Mouse (Mus musculus) lung, embryonic 14.5 days (tissue): ENCODE measurements at regions not wholly inside any gene's neighbourhood (a gene's known extent, or its start where the extent isn't known, plus 50 kb on each side); places are given as distances from the start of the nearest gene placed in this dataset.

Experiments used
- ATAC-seq: fragments of 200-750 bp; cut with Nextera tagmentation; 2 replicates; pipeline ENCODE4 v1.8.0; 2017; ENCODE audit warnings: mild to moderate bottlenecking, moderate TSS enrichment, moderate library complexity; ENCODE audit not compliant: insufficient read depth
- DNase-seq: peaks from one replicate; pipeline ENCODE4 v3.0.0-alpha.2; 2015
- H3K27ac ChIP-seq: fragments of 300-500 bp; sonication (generic); 2 replicates; pipeline ENCODE4 v1.5.1; 2014; ENCODE audit warnings: low read depth, mild to moderate bottlenecking, moderate library complexity
- H3K27me3 ChIP-seq: fragments of 300-500 bp; sonication (generic); 2 replicates; pipeline ENCODE4 v1.6.1; 2014; ENCODE audit warnings: low read length, control low read depth; ENCODE audit not compliant: insufficient read depth
- H3K36me3 ChIP-seq: fragments of 300-500 bp; sonication (generic); 2 replicates; pipeline ENCODE4 v1.6.1; 2014; ENCODE audit warnings: control low read depth; ENCODE audit not compliant: insufficient read depth
- H3K4me1 ChIP-seq: fragments of 300-500 bp; sonication (generic); 2 replicates; pipeline ENCODE4 v1.6.1; 2014; ENCODE audit warnings: antibody characterized with exemption, control low read depth; ENCODE audit not compliant: insufficient read depth
- H3K4me2 ChIP-seq: fragments of 300-500 bp; sonication (generic); 2 replicates; pipeline ENCODE4 v1.6.1; 2014; ENCODE audit warnings: mild to moderate bottlenecking
- H3K4me3 ChIP-seq: fragments of 300-500 bp; sonication (generic); 2 replicates; pipeline ENCODE4 v1.5.1; 2014; ENCODE audit warnings: low read depth, low read length
- H3K9ac ChIP-seq: fragments of 300-500 bp; sonication (generic); 2 replicates; pipeline ENCODE4 v1.6.1; 2014
- H3K9me3 ChIP-seq: fragments of 300-500 bp; sonication (generic); 2 replicates; pipeline ENCODE4 v1.6.1; 2016; ENCODE audit warnings: low read depth, low read length, control low read depth
- CTCF ChIP-seq: IDR thresholded peaks from 2 replicates; pipeline ENCODE4 v1.5.1; 2016; ENCODE audit warnings: antibody characterized with exemption, low read depth
- WGBS: fragments of 180-500 bp; shearing (Covaris S2); extraction: QIAGEN DNeasy Blood & Tissue Kit; methylation state at CpG from one replicate; pipeline ENCODE4 v1.1.7; 2014; 5-methylcytosine and 5-hydroxymethylcytosine counted together

- DNase-seq: no peak
- H3K27ac ChIP-seq: no peak overlapping the region
- H3K9ac ChIP-seq: no peak overlapping the region
- H3K9me3 ChIP-seq: no peaks in the 10 kb centered on the region
- no peak overlapping the region for H3K4me3 ChIP-seq
- no peak overlapping the region for H3K4me2 ChIP-seq
- no peaks in the 10 kb centered on the region for H3K4me1 ChIP-seq
- no peak for TF ChIP-seq CTCF
- no peaks in the 10 kb centered on the region for H3K36me3 ChIP-seq
- WGBS: 63% methylated on average over 12 of the region's 12 CpGs
- no peaks in the 10 kb centered on the region for H3K27me3 ChIP-seq
- ATAC-seq: no peak
Measured at GRCm38 (mm10) chr12:71580532-71581290, 250.2 kb upstream of the Daam1 start.

- ATAC-seq (no peak), DNase-seq (no peak)
- H3K36me3 ChIP-seq: no peaks in the 10 kb centered on the region
- H3K4me2 ChIP-seq: no peak overlapping the region
- H3K9me3 ChIP-seq: no peaks in the 10 kb centered on the region
- H3K4me1 ChIP-seq: no peaks in the 10 kb centered on the region
- no peak overlapping the region for H3K27ac ChIP-seq
- H3K27me3 ChIP-seq: no peaks in the 10 kb centered on the region
- H3K4me3 ChIP-seq: no peak overlapping the region
- H3K9ac ChIP-seq: no peak overlapping the region
- WGBS: 62% methylated on average over 8 of the region's 8 CpGs
- no peak for TF ChIP-seq CTCF
Measured at GRCm38 (mm10) chr12:71584618-71585017, 246.3 kb upstream of the Daam1 start.

- H3K9me3 ChIP-seq: no peaks in the 10 kb centered on the region
Measured at GRCm38 (mm10) chr12:71598641-71599040, 232.2 kb upstream of the Daam1 start.

GRCm38 (mm10) chr12:71601091-71601690 lies 229.7 kb upstream of the Daam1 start:
- Histone ChIP-seq H3K27ac (no peak overlapping the region), H3K9ac (no peak overlapping the region), H3K9me3 (no peaks in the 10 kb centered on the region), H3K4me1 (no peaks in the 10 kb centered on the region), H3K36me3 (no peaks in the 10 kb centered on the region), H3K4me2 (no peak overlapping the region), H3K27me3 (no peaks in the 10 kb centered on the region), H3K4me3 (no peak overlapping the region)
- DNase-seq (no peak), ATAC-seq (no peak)
- TF ChIP-seq CTCF: no peak
- 71% methylated on average over 8 of the region's 8 CpGs for WGBS

More at GRCm38 (mm10) chr12:71598641-71599040, 232.2 kb upstream of the Daam1 start:
- no peaks in the 10 kb centered on the region for H3K27me3 ChIP-seq
- peak; percentile 67 for DNase-seq
- 36% methylated on average over 9 of the region's 9 CpGs for WGBS
- H3K27ac ChIP-seq: no peak overlapping the region
- no peaks in the 10 kb centered on the region for H3K36me3 ChIP-seq
- no peak overlapping the region for H3K4me3 ChIP-seq
- no peak for TF ChIP-seq CTCF
- H3K4me1 ChIP-seq: no peaks in the 10 kb centered on the region
- peak; percentile 60; the same call in 1 of the 2 replicates for ATAC-seq
- no peak overlapping the region for H3K9ac ChIP-seq
- no peak overlapping the region for H3K4me2 ChIP-seq

DNA sequence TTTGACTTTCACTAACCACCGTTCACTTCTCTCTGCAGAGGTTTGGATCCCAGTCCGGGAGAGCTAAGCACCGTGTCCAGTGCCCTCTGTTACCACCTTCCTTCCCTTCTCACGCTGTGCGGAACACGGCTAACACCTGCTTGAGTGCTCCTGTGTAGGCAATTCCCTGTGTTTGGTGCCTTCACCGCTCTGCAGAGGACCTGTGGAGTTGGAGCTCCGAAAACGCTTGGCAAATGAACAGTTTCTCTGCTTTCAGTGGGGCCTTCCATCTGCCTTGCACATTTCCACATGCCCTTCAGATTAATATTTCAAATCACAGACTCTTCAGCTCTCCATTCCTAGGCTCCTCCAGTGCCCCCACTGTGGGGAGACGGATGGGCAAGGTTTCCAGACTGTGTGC lies 227.7 kb upstream of the Daam1 start:
- DNase-seq (no peak), ATAC-seq (no peak)
- H3K4me2 ChIP-seq: no peak overlapping the region
- no peak overlapping the region for H3K27ac ChIP-seq
- H3K4me3 ChIP-seq: no peak overlapping the region
- no peak overlapping the region for H3K9ac ChIP-seq
- H3K36me3 ChIP-seq: no peaks in the 10 kb centered on the region
- H3K27me3 ChIP-seq: no peaks in the 10 kb centered on the region
- WGBS: 81% methylated on average over 10 of the region's 10 CpGs
- no peaks in the 10 kb centered on the region for H3K4me1 ChIP-seq
- no peak for TF ChIP-seq CTCF
- no peaks in the 10 kb centered on the region for H3K9me3 ChIP-seq

DNA sequence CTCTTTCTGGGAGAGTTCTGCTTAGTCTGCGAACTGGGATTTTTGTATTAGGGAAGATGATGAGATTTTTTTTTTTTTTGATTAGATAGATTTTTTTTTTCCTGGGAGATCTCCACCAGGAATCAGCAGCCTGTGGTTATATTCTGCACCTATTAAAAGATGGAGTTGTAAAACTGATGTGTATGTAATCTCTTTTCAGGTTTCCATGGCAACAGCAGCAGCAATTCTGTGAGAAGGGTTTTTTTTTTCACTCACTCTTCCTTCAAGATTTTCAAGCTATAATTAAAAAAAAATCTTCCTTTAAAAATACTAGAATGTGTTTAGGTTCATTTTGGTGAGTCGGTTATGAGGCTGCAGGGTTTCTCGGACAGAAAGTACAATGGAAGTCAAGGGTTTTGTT lies 224.5 kb upstream of the Daam1 start:
- H3K4me1 ChIP-seq: no peaks in the 10 kb centered on the region
- ATAC-seq: no peak
- no peak overlapping the region for H3K9ac ChIP-seq
- no peak overlapping the region for H3K27ac ChIP-seq
- no peak overlapping the region for H3K4me2 ChIP-seq
- H3K36me3 ChIP-seq: no peaks in the 10 kb centered on the region
- WGBS: 76% methylated on average over 3 of the region's 3 CpGs
- no peak overlapping the region for H3K4me3 ChIP-seq
- no peaks in the 10 kb centered on the region for H3K9me3 ChIP-seq
- H3K27me3 ChIP-seq: no peaks in the 10 kb centered on the region
- DNase-seq: no peak
- no peak for TF ChIP-seq CTCF

GRCm38 (mm10) chr12:71607966-71608365 lies 222.9 kb upstream of the Daam1 start:
- Histone ChIP-seq H3K4me3 (no peak overlapping the region), H3K4me1 (peaks cover 3% of the 10 kb centered on the region; the same call in 1 of the 2 replicates), H3K27ac (no peak overlapping the region), H3K4me2 (no peak overlapping the region), H3K9me3 (no peaks in the 10 kb centered on the region), H3K27me3 (no peaks in the 10 kb centered on the region), H3K36me3 (no peaks in the 10 kb centered on the region), H3K9ac (no peak overlapping the region)
- 89% methylated on average over 4 of the region's 4 CpGs for WGBS
- DNase-seq (no peak), ATAC-seq (no peak)
- TF ChIP-seq CTCF: no peak
